Mouse (Mus musculus): ENCODE data around the gene Sesn3. TPM values are rescaled to one million over a fixed set of nuclear protein-coding genes. Genes with fewer than 3 reads are reported as not detected.
A peak's percentile ranks its signal among the peaks of the same experiment; 100 is the strongest.

The Sesn3 gene
- polyA plus RNA-seq, 1 experiment from 2014 or later: 19.7 TPM

DNA sequence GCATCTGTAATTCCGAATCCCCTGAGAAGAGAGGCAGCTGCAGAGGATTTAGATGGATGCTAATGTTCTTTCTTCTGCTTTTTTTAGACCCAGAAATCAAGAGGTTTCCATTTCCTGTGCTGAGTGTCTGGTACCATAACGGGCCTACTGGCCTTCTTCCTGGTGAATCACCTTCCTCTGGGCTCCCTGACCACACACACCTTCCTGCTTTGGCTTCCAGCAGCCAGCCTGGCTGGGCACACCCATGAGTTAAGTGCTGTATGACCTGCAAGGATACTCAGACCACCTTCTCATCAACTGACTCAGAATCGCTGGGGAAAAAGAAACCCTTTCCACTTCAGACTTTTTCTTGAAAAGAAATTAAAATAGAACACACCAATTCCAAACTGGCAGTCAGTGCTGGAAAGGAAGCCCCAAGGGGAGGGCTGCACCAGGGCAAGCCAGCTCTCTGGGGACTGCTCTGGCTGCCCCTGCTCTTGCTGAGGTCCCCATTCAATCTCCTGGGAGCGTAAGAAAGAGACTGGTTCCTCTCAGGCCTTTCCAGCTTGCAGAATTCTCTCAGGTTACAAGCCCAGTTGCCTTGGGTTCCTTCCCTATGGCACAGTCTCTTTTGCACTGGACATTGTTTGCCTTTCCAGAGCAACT, 90.7 kb downstream of the Sesn3 start:
- no peak overlapping the region for H3K9ac ChIP-seq
- no peaks in the 10 kb centered on the region for H3K36me3 ChIP-seq
- no peaks in the 10 kb centered on the region for H3K9me3 ChIP-seq
- no peak overlapping the region for H3K4me2 ChIP-seq (replicated peaks)
- 63% methylated on average over 4 of the region's 4 CpGs for WGBS
- no peak for ATAC-seq (ENCODE audit: low FRiP score, low read depth)
- H3K4me1 ChIP-seq: no peaks in the 10 kb centered on the region
- no peaks in the 10 kb centered on the region for H3K27me3 ChIP-seq (replicated peaks)
- H3K4me3 ChIP-seq: no peak overlapping the region
- no peak overlapping the region for H3K27ac ChIP-seq

- no peak for ATAC-seq (ENCODE audit: low FRiP score, low read depth)
- WGBS: 91% methylated on average over 4 of the region's 4 CpGs
- Histone ChIP-seq H3K27ac (no peak overlapping the region), H3K36me3 (no peaks in the 10 kb centered on the region), H3K9me3 (no peaks in the 10 kb centered on the region), H3K9ac (no peak overlapping the region), H3K4me3 (no peak overlapping the region), H3K27me3 (replicated peaks) (no peaks in the 10 kb centered on the region), H3K4me1 (no peaks in the 10 kb centered on the region), H3K4me2 (replicated peaks) (no peak overlapping the region)
Measured at GRCm38 (mm10) chr9:14367850-14368249, 93.0 kb downstream of the Sesn3 start.

DNA sequence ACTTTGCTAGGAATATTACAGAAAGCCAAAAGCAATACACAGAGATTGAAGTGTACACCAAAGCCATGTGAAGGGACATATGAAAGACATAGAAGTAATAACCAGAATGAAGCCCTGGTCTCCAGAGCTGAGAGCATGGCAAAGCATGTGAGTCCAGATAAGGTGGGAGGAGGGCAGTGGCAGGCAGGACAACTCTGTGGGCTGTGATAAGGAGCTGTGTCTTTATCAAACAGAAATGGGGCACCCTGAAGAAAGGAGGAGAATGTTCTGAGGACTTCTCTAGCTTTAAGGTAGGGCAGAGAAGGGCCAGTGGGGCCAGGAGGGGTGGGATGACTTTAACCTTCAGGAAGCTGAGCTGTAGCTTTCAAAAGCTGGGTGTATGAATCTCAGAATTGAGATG, 94.4 kb downstream of the Sesn3 start:
- H3K4me2 ChIP-seq (replicated peaks): no peak overlapping the region
- no peaks in the 10 kb centered on the region for H3K36me3 ChIP-seq
- H3K4me1 ChIP-seq: no peaks in the 10 kb centered on the region
- no peaks in the 10 kb centered on the region for H3K9me3 ChIP-seq
- no peak for ATAC-seq (ENCODE audit: low FRiP score, low read depth)
- no peak overlapping the region for H3K27ac ChIP-seq
- no peak overlapping the region for H3K4me3 ChIP-seq
- no peaks in the 10 kb centered on the region for H3K27me3 ChIP-seq (replicated peaks)
- H3K9ac ChIP-seq: no peak overlapping the region

GRCm38 (mm10) chr9:14372440-14372839, 97.6 kb downstream of the Sesn3 start:
- Histone ChIP-seq H3K27ac (no peak overlapping the region), H3K36me3 (no peaks in the 10 kb centered on the region), H3K4me2 (replicated peaks) (no peak overlapping the region), H3K27me3 (replicated peaks) (no peaks in the 10 kb centered on the region), H3K9ac (no peak overlapping the region), H3K4me3 (no peak overlapping the region), H3K4me1 (no peaks in the 10 kb centered on the region), H3K9me3 (no peaks in the 10 kb centered on the region)
- no peak for ATAC-seq (ENCODE audit: low FRiP score, low read depth)

DNA sequence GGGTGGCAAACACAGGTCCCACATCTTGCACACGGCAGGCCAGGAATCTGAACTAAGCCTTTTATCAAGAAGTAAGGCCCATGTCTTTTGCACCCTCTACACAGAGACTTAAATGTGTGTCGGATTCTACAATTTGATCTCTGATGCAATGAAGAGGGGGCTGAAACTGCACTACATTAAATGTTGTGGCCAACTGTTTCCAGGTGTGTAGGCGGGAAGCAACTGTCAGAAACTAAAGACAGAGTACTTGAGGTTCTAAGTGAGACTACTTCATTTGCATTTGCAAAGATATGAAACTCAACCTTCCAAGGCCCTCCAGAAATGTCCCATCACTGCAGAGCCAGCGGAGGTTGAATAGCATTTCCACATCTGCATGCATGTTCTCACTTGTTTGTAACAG, 101.3 kb downstream of the Sesn3 start:
- Histone ChIP-seq H3K27ac (no peak overlapping the region), H3K36me3 (no peaks in the 10 kb centered on the region), H3K9ac (no peak overlapping the region), H3K4me3 (no peak overlapping the region), H3K27me3 (replicated peaks) (no peaks in the 10 kb centered on the region; the same call in 1 of the 2 replicates), H3K4me1 (peaks cover 5% of the 10 kb centered on the region; the same call in 1 of the 2 replicates), H3K4me2 (replicated peaks) (no peak overlapping the region), H3K9me3 (no peaks in the 10 kb centered on the region)
- WGBS: 91% methylated on average over 4 of the region's 4 CpGs
- no peak for ATAC-seq (ENCODE audit: low FRiP score, low read depth)

- no peak overlapping the region for H3K4me3 ChIP-seq
- no peak overlapping the region for H3K4me2 ChIP-seq (replicated peaks)
- H3K36me3 ChIP-seq: no peaks in the 10 kb centered on the region
- no peaks in the 10 kb centered on the region for H3K9me3 ChIP-seq
- no peak for ATAC-seq (ENCODE audit: low FRiP score, low read depth)
- H3K27ac ChIP-seq: no peak overlapping the region
- H3K9ac ChIP-seq: no peak overlapping the region
- H3K27me3 ChIP-seq (replicated peaks): no peaks in the 10 kb centered on the region; the same call in 1 of the 2 replicates
- H3K4me1 ChIP-seq: peaks cover 5% of the 10 kb centered on the region; the same call in 1 of the 2 replicates
- WGBS: 91% methylated on average over 2 of the region's 2 CpGs
Measured at GRCm38 (mm10) chr9:14378151-14378550, 103.3 kb downstream of the Sesn3 start.

GRCm38 (mm10) chr9:14379769-14380385, 105.0 kb downstream of the Sesn3 start:
- peak overlapping the region; percentile 78 for H3K9ac ChIP-seq
- no peak overlapping the region for H3K27ac ChIP-seq
- WGBS: 25% methylated on average over 8 of the region's 8 CpGs
- H3K4me1 ChIP-seq: peaks cover 5% of the 10 kb centered on the region; the same call in 1 of the 2 replicates
- no peaks in the 10 kb centered on the region; the same call in 1 of the 2 replicates for H3K27me3 ChIP-seq (replicated peaks)
- H3K4me3 ChIP-seq: peak overlapping the region; percentile 66
- peak overlapping the region; percentile 84 for H3K4me2 ChIP-seq (replicated peaks)
- no peaks in the 10 kb centered on the region for H3K9me3 ChIP-seq
- no peaks in the 10 kb centered on the region for H3K36me3 ChIP-seq
- no peak for ATAC-seq (ENCODE audit: low FRiP score, low read depth)

DNA sequence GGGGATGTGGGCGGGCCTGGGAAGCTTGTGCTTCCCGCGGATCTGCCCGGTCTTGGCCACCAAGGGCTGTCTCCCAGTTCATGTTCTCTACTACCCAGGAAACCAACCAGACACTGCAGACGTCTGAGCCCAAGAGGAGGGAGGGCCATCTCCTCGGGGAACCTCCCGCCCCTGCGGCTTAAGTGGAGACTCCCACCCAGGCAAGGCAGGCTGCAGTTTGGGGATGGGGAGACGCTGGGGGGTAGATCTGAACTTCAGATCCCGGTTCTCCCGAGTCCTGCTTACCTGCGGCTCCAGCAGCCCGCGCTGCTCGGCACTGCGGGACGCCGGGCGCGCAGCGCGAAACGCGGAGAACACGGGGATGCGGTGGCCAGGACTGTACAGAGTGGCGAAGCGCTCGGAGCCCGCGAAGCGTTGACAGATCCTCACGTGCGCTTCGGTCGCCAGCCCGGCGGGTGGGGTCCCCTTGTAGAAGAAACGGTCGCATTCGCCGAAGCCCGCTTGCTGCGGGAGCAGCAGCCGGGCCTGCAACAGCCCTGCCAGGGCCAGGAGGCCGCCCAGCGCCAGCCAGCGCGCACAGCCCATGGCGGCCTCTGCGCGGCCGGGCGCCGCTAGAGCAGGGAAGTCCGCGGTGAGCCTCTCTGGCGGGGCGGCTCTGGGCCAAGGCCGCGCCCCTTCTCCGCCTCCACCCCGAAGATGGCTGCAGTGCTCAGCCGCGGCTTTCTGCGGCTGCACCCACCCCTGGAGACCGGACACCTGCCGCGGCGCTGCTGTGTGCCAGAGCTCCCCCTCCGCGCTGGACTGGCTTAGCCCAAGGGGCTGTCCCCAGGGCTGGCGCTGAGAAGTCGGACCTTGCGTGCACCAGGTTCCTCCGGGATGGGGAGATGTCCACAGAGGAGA, 105.8 kb downstream of the Sesn3 start:
- peak; percentile 93 for ATAC-seq (ENCODE audit: low FRiP score, low read depth)
- under 1% methylated on average over 76 of the region's 76 CpGs for WGBS
- Histone ChIP-seq H3K27ac (0 out of 2 replicates have a peak overlapping the region, but pooled peaks have one; percentile 4), H3K27me3 (replicated peaks) (no peaks in the 10 kb centered on the region; the same call in 1 of the 2 replicates), H3K4me3 (peak overlapping the region; percentile 66), H3K9me3 (no peaks in the 10 kb centered on the region), H3K4me1 (peaks cover 5% of the 10 kb centered on the region; the same call in 1 of the 2 replicates), H3K9ac (peak overlapping the region; percentile 78), H3K4me2 (replicated peaks) (peak overlapping the region; percentile 84), H3K36me3 (no peaks in the 10 kb centered on the region)

- Histone ChIP-seq H3K4me3 (peak within 1 kb of the TSS; percentile 66), H3K9ac (peak within 1 kb of the TSS; percentile 78), H3K9me3 (no peaks in the 10 kb centered on the region), H3K27ac (0 out of 2 replicates have a peak within 1 kb of the TSS, but pooled peaks have one; percentile 4), H3K4me2 (replicated peaks) (peak within 1 kb of the TSS; percentile 84), H3K27me3 (replicated peaks) (no peaks in the 10 kb centered on the region; the same call in 1 of the 2 replicates), H3K36me3 (no peaks in the 10 kb centered on the region), H3K4me1 (peaks cover 5% of the 10 kb centered on the region; the same call in 1 of the 2 replicates)
- 8% methylated on average over 8 of the region's 8 CpGs for WGBS
- ATAC-seq (ENCODE audit: low FRiP score, low read depth): peak; percentile 56
Measured at GRCm38 (mm10) chr9:14381353-14382055, 106.6 kb downstream of the Sesn3 start, which contains the start of gene Endod1. TSS of gene Endod1 (minus strand) at chr9:14381507.

- Histone ChIP-seq H3K4me2 (replicated peaks) (0 out of 2 replicates have a peak overlapping the region, but pooled peaks have one; percentile 84), H3K27ac (no peak overlapping the region), H3K4me1 (peaks cover 5% of the 10 kb centered on the region; the same call in 1 of the 2 replicates), H3K9me3 (no peaks in the 10 kb centered on the region), H3K4me3 (no peak overlapping the region), H3K27me3 (replicated peaks) (no peaks in the 10 kb centered on the region; the same call in 1 of the 2 replicates), H3K36me3 (no peaks in the 10 kb centered on the region), H3K9ac (no peak overlapping the region)
- no peak for ATAC-seq (ENCODE audit: low FRiP score, low read depth)
- 81% methylated on average over 5 of the region's 5 CpGs for WGBS
Measured at GRCm38 (mm10) chr9:14382256-14382791, 107.5 kb downstream of the Sesn3 start.
